Mouse (Mus musculus) cerebellum, postnatal 36 days (tissue): ENCODE results near the gene Gm20388.
"Not testable (repeated sequence)": the region's sequence is repeated elsewhere in the genome, so short reads cannot be mapped to it uniquely, and the experiment has no call there.

ENCODE experiments used
- DNase-seq, 2 experiments: peaks; one replicate each; pipeline ENCODE4 v3.0.0; 2021 to 2022; ENCODE audit warnings: mixed read lengths in 2 of 2

The Gm20388 gene

GRCm38 (mm10) chr8:121578676-121579451 is 1668.2 kb downstream of the Gm20388 start, which contains the start of gene Fbxo31:
Gene Fbxo31 (minus strand): TSS chr8:121578806.
- peak; percentile 94 to 95 for DNase-seq

- no peak for DNase-seq
These were observed 1669.8 kb downstream of the Gm20388 start for GRCm38 (mm10) chr8:121580465-121580864.

- peak in 1 of 2 experiments; percentile 1 for DNase-seq
These were observed 1673.0 kb downstream of the Gm20388 start for GRCm38 (mm10) chr8:121583653-121584052.

GRCm38 (mm10) chr8:121584730-121585129 is 1674.1 kb downstream of the Gm20388 start:
- DNase-seq = peak in 1 of 2 experiments; percentile 15

GRCm38 (mm10) chr8:121585159-121585825 is 1674.7 kb downstream of the Gm20388 start:
- DNase-seq = peak; percentile 100

GRCm38 (mm10) chr8:121588750-121589149 is 1678.1 kb downstream of the Gm20388 start:
- DNase-seq = peak in 1 of 2 experiments; percentile 1

- DNase-seq = peak in 1 of 2 experiments; percentile 8
These were observed 1678.6 kb downstream of the Gm20388 start for GRCm38 (mm10) chr8:121589205-121589726.

GRCm38 (mm10) chr8:121590203-121591177 is 1679.8 kb downstream of the Gm20388 start, which contains the start of gene Map1lc3b:
Gene Map1lc3b (plus strand): TSS chr8:121590361.
- peak; percentile 97 to 98 for DNase-seq

GRCm38 (mm10) chr8:121591178-121592066 is 1680.8 kb downstream of the Gm20388 start:
- peak; percentile 20 to 26 for DNase-seq

- DNase-seq = no peak
These were observed 1682.7 kb downstream of the Gm20388 start for GRCm38 (mm10) chr8:121593293-121593692.

GRCm38 (mm10) chr8:121593983-121594382 is 1683.3 kb downstream of the Gm20388 start:
- DNase-seq = no peak

- not testable (repeated sequence) for DNase-seq
These were observed 1686.9 kb downstream of the Gm20388 start for GRCm38 (mm10) chr8:121597492-121597891.

GRCm38 (mm10) chr8:121598190-121598589 is 1687.5 kb downstream of the Gm20388 start:
- DNase-seq = no peak

GRCm38 (mm10) chr8:121598892-121599291 is 1688.3 kb downstream of the Gm20388 start:
- peak; percentile 86 to 92 for DNase-seq

- no peak for DNase-seq
These were observed 1689.2 kb downstream of the Gm20388 start for GRCm38 (mm10) chr8:121599842-121600241.

GRCm38 (mm10) chr8:121602411-121602810 is 1691.8 kb downstream of the Gm20388 start:
- DNase-seq = no peak

- peak; percentile 66 to 68 for DNase-seq
These were observed 1692.2 kb downstream of the Gm20388 start for GRCm38 (mm10) chr8:121602860-121603259.

- DNase-seq = no peak
These were observed 1693.2 kb downstream of the Gm20388 start for GRCm38 (mm10) chr8:121603801-121604200.

- DNase-seq = no peak
These were observed 1697.0 kb downstream of the Gm20388 start for GRCm38 (mm10) chr8:121607661-121608060.

- no peak for DNase-seq
These were observed 1698.6 kb downstream of the Gm20388 start for GRCm38 (mm10) chr8:121609251-121609650.

- peak in 1 of 2 experiments; percentile 46 for DNase-seq
These were observed 1699.3 kb downstream of the Gm20388 start for GRCm38 (mm10) chr8:121609916-121610315.
